Mouse (Mus musculus): ENCODE measurements around the gene Gm5622.
"Not testable (repeated sequence)": the region's sequence is repeated elsewhere in the genome, so short reads cannot be mapped to it uniquely, and the experiment has no call there.

- TF ChIP-seq CTCF (IDR thresholded peaks at IDR 0.05; ENCODE audit: low read depth, low read length); POLR2A (IDR thresholded peaks at IDR 0.05; ENCODE audit: borderline replicate concordance, low read depth, low read length): not testable (repeated sequence)
Measured at GRCm38 (mm10) chr14:51592039-51592438, 39.4 kb downstream of the Gm5622 start, which contains the start of gene Gm17174.

Measured in bone marrow macrophage, adult 2 months (primary cell).